Mouse (Mus musculus): Measurements from ENCODE around the gene Dpyd.
A peak's percentile ranks its signal among the peaks of the same experiment; 100 is the strongest.

The Dpyd gene

DNA sequence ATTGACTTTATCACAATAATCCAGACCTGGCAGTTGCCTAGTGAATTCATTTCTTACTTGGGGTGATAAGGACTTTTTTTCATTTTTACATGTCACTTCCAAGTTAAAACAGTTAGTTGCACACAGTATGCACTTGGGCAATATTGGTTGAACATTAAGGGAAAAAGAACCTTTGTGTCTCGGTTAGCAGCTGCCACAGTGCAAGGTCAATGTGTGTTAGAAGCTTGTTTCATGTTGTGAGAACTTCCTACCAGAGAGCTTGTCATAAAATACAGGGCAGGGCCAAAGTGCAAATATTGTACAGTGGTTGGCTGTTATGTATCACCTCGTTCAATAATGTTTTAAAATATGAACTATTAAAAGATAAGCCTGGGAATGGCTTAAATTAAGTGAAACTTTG lies 564.1 kb downstream of the Dpyd start:
- DNase-seq = no peak

DNA sequence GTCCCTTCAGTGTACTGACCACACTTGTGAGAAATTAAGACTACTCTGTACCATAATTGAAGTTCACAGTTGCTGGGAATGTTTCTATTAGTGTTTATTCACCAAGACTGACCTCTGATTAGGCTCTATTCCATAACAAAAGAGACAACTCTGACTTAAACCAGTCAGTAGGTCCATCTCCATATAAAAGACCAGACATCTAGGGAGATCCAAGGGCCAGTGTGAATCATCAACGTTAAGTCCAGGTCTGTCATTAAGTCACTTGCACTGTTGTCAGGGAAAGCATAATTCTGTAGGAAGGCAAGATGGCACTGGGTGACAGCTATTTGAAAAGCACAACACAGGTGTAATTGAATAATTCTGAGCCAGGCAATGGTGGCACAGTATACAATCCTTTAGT lies 566.1 kb downstream of the Dpyd start:
- no peak for DNase-seq

DNA sequence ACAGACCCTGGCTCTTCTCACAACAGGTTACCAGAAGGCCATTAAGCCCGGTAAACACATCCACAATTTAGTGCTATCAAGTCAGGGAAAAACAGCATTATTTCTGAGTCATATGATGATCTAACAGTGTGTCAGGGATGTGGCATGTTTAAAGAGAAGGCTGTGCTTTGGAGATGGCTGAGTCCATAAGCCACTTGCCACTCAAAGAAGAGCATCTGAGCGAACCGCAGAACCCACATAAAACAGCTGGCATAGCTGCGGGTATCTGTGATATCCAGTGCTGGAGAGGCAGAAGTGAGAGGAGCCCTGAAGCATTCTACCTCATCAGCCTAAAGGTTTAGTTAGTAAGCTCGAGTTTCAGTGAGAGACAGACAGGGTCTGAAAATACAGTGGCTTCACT lies 581.1 kb downstream of the Dpyd start:
- no peak for DNase-seq

DNA sequence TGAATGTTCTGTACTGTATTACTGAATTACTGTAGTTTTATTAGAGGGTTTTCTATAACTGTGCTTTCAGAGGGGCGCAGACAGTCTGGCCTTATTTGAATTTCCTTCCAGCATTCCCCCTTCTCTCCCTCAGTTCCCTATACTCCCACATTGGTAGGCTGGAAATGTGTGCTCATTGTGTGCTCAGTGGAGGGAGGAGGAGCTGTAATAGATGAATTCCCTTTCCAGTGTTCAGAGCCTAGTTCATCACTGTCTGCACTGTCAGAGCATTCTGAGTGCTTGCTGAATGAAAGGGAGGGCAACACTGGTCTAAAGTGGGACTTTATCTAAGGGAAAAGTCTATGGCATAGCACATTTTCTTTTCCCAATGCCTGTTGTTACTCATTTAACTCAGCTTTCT lies 582.9 kb downstream of the Dpyd start:
- no peak for DNase-seq

DNA sequence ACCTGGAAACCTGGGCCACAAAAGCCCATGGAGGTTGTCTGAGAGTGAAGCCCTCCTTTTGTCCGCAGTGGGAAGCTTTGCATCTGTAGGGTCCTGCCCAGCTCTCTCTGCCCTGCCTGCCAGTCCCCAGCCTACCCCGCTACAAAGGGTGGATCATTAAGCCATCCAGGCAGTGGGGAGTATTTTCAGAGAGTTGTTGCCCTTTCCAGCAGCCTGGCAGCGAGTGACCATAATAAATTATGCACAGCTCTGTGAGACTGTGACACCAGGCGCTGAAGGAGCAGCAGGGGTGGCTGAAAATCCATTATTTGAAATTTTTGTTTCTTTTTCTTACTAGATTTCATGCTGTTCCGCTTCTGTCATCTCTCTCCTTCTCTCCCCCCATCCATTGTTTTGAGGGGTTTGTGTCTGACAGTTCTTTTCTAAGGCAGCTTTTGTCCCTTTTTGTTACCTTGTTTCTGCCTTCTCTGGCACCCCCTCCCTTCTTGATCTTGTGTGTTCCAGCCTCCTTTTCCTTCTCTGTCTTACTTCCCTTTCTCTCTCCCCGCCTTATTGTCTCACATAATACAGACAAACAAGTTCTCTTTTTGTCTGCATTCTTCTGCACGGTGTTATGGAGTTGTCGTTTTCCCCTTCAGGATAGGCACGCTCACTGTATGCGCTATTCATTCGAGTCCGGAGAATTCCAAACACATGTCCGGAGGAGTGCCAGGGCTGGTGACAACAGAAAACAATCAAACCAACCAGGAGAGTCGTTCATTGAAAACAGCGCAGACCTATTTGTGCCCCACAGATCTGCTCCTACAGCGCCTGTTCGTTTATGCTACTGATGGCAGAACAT lies 592.9 kb downstream of the Dpyd start:
- no peak for DNase-seq

DNA sequence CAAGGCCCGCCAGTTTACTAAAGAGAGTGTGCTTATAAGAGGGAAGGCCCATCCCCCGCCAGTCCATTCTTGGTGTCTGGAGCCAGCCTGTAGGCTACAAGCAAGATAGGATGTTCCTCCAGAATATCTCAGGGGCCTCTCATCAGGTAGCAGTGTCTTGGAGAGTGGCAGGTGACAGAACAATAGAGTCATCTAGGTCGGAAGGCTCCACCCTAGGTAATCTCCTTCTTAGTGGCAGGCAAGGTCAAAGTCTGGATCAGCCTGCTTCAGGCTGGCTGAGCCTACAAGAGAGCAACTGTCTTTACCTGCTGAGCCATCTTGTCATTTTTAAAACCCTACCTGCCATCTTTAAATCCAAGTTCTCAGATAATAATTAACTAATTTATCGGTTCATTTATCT lies 596.7 kb downstream of the Dpyd start:
- no peak for DNase-seq

DNA sequence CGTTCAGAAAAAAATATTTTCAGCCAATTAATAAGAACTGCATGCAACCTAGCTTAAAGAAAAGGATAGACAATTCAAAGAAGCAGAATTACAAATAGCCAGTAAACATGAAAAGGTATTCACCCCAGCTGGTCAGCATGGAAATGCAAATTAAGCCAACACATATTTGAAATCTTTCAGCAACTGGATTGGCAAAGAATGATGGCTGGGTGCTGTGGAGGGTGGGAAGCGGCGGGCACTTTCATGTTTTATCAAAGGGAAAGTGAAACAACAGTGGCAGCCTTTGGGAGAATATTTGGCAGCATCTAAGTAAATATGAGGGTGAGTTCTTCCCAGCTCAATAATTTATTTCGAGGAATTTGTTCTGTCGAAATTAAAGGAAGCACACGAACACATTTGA lies 603.8 kb downstream of the Dpyd start:
- DNase-seq = no peak

DNA sequence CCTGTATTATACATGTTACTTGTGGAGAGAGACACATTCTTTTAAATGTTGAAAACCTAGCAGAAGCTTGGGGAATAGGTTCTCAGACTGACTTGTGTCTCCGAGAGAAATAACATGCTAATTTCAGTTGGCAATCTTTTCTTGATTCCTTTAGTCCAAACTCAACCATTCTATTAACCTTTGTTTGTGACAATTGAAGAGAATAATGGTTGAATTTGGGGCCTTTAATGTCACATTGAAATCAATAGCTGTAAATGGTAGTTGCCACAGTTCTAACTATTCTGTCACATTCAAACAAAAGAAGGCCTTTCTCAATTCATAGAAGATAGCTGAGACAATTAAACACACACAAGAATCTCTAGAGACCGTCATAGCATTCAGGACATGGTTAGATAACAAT lies 606.2 kb downstream of the Dpyd start:
- no peak for DNase-seq

DNA sequence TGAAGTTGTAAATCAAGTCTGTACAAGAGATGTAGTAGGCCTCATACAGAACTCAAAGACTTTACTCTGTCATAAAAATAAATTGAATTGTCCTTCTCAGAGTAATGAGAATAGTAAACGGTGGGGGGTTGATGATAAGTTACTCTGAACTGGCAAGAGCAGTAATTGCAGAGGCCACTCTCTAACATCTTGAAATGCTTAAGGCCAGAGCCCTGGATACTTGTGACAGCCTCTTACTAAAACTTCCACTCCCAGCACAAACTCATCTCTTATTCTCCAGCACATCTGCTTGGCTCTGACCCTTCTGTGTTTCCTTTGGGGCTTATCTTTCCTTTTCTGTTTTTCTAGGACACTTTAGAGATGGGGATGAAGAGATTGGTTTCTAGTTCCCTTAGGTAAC lies 606.7 kb downstream of the Dpyd start:
- no peak for DNase-seq

DNA sequence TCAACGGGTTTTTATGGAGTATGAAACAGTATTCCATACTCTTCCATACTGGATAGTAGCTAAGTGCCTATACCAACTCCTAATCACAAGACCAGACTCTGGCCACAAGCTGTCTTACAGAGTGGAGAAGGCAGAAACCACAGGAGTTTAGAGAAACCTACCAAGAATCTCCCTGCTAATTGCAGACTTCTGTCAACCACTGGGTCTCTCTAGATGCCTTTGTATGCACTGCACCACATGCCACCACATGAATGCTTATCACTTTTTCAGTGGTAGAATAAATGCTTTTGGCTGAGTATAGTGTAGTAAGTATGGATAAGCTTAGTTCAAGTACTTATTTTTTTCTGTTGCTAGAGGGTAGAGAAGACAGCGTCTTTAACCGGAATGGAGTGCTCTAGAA lies 621.3 kb downstream of the Dpyd start:
- no peak for DNase-seq

DNA sequence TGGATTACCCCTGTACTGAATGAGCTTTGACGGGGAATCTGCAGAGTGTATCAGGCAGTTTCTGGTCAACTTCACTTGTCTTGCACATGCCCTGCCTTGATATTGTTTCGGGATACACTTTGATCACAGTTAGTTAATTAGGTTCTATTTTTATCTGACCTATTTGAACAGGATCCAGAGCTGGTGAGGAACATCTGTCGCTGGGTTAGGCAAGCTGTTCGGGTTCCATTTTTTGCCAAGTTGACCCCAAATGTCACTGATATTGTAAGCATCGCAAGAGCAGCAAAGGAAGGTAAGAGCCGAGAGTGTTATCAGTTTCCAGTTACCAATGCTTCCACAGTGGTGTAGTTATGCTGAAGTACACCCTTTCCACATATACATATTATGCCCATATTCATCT lies 632.1 kb downstream of the Dpyd start:
- no peak for DNase-seq

DNA sequence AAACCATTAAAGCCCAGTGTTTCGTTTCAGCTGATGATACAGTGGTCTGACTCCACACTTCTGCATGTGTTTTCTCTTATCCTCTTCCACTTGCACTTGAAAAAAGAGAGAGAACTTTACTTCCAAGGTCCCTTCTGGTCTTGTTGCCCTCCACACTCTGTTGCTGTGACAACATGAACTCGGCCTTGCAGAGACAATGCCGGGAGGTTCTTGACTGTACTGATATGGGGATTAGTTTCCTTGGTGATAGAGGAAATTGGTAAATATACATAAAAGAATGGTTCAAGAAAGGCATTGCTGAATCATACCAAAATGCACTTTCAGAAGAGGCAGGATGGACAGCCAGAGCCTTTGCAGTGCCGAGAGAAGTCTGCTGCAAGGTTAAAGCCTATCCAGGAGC lies 633.7 kb downstream of the Dpyd start:
- DNase-seq = no peak

DNA sequence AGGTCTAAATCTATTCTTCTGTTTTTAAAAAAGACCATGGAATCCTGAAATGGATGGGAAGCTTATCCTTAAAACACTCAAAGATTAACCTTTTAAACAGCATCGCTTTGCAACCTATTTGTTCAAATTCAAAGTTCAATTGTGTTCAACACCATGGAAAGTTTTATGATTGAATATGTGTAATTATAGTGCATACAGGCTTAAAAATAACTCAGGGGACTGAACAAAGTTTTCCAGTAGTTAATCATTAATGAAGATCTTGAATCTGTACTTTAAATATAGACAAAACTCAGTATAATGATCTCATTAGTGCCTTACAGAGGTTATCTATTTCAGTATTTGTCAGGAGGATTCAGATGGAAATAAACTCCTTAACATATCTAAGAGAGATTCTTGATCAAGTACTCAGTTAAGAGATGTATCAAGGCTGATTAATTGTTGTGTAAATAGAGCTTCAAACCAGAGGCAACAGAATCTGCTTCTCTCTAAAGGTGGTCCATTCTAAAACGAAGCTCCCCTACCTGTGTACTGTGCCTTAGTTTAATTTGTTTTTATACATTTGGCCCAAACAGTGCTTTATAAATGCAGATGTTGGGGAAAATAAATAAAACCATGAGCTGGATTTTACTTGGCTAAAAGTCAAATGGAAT lies 659.0 kb downstream of the Dpyd start:
- no peak for DNase-seq

DNA sequence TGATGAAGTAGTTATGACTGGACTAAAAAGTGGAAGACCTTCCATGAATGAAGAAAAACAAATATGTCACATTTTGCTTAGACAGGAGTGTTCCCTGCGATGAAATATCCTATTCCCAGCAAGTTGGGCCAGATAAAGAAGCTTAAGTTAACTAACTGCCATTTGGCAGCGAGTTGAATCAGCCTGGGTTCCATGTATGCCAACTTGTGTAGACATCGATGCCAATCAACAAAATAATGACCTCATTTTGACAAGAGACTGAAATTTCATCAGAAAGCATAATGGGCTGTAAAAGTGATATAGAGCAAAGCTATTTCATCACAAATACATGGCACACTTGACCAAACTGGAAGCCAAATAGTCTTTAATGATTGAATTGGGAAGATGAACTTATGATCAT lies 681.3 kb downstream of the Dpyd start:
- no peak for DNase-seq

DNA sequence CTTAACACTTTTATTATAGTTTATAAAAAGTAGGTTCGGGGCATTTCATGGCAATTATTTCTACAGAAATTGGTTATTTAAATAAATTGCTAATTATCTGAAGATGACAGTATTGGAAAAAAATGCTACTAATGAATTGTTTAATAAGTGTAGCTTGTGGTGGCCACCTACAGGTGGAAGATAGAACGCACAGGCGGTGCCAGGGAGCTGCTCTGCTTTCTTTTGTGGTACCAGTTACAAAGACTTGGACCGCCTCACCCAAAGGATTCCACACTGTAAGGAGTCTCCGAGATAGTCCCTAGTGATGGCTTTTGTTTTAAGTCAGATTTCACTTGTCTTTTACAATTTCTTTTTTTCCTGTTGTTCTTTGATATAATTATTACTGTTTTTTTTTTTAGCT lies 694.6 kb downstream of the Dpyd start:
- DNase-seq = peak; percentile 4

DNA sequence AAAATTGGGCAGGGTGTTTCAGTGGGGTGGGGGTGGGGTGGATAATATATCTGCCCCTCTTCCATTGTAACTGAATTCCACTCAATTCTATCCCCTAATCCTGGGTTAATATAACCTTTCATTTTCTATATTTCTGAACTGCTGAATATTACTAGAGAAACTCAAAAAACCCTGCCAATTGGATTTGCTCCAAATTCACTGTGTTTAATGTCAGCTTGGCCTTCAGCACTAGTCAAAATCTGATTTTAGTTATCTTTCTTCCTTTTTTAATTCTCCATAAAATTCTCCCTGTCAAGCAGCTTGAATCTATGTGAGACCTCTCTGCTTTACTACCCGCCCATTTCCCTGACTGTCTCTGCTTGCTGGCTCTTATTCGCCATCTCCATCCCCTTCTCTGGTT lies 713.3 kb downstream of the Dpyd start:
- DNase-seq = no peak

DNA sequence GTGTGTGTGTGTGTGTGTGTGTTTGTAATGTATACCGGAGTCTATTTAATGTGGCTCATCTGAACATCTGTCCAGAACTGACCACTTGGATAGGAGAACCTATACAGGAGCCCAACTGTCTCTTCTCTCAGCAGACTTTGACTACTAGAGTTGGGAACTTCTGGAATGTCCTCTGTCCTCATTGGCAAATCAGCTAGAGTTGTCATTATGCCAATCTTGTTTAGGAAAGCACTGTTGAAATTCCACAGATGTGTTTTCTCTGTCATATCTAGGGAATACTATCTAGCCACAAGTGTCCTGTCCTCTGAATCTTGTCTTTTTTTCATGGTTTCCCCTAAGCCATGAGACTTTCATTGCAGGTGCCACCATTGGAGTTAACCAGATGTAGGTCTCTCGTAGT lies 718.7 kb downstream of the Dpyd start:
- DNase-seq = no peak

DNA sequence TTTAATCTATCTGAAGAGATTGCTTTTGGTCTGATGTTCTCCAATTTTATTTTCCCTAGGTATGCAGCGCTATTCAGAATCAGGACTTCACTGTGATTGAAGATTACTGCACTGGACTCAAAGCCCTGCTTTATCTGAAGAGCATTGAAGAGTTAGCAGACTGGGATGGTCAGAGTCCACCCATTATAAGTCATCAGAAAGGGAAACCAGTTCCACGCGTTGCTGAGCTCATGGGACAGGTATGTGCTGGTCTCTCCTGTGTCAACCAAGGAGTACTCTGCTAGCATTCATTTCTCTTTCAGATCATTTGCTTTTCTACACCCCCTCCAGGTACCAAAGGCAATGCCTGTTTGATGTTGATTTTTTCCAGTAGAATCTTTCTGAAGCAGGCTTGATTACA lies 752.8 kb downstream of the Dpyd start:
- no peak for DNase-seq

DNA sequence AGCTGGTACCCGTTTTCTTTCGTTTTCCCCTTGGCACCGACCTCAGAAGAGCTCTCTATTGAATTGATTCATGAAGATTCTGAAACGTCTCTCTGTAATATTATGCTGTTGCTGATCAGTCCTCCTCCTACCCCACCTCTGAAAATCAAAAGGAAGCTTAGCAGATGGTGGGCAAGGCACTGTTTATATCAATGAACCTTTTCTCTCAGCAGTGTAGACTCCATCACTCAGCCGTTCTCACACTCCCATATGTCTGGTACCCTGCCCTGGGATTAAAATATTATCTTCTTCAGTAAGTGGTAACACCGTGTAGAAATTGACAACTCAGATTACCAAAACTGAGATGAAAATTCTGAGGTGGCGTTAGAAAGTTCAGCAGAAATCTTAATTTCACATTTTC lies 767.1 kb downstream of the Dpyd start:
- no peak for DNase-seq

DNA sequence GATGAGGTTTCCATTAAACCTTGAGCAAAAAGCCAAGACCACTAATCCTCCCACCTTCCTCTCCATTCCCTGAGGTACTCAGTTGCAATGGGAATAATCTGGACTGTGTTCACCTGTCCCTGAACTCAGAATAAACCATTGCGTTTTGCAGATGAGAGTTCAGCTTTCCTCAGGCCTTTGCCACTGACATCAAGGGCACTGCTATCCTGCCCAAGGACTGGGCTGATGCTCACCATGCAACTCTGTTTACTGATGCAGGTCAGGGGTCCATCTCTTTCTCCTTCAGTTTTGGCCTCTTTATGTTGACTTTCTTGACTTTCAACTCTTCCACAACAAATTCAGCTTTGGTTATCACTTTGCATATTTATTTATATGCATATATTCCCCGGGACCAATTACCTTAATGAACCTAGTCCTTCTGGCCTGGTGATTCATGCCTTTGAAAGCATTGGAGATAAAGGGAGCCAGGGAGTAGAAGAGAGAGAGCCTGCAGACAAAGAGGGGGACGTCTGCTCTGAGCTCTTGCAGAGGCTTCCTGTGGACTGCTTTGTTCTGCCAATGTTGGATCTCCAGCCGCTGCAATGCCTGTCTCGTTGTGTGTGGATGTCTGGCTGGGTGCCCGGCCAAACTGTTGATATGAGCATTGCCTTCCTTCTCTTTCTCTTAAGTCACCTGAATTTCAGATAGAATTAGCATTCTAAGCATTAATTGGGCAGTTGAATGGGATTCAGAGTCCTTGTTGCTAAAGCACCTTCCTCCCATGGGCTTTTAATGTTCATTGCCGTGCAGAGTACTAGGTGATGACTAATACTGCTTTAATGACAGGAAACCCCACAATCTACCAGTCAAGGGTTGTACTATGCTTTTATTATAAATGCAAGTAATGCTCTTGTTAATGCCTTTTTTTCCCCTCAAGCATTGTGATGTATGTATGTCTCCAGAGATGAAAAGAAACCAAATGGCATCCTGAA lies 771.7 kb downstream of the Dpyd start:
- DNase-seq = no peak

DNA sequence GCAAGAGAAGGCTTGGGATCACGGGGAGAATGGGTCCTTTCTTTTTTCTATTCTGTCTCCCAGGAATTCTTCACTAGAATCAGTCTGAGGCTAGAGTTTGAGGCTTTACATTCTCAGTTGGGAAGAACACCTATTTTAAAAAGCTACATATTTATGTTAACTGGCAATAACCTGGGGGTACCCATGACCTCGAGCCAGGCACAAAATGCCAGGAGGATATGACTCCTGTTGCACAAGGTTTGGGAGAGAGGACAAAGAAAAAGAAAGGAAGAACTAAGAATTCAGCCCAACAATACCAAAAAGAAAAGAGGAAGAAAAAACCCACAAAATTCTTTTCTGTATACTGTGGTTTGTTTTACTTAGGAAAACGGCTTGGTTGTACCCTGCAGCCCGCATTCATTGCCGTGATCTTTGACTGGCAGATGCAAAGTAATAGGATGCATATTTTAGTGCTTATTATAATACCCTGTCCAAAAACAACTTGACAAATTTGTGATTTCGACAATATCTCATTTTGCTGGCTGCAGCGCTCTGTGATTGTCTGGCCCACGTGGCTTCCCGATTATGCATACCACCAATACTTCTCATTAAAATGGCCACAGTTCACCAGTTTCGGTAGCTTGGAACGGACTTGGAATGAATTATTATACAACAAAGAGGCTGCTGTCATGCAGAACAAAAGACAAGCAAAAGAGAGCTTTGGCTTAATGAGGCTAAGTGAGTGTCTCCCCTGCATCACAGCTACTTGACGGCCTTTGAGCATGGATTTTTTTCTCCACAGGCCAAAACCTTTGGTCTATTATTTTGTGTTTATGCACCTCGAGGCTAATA lies 799.8 kb downstream of the Dpyd start:
- no peak for DNase-seq

DNA sequence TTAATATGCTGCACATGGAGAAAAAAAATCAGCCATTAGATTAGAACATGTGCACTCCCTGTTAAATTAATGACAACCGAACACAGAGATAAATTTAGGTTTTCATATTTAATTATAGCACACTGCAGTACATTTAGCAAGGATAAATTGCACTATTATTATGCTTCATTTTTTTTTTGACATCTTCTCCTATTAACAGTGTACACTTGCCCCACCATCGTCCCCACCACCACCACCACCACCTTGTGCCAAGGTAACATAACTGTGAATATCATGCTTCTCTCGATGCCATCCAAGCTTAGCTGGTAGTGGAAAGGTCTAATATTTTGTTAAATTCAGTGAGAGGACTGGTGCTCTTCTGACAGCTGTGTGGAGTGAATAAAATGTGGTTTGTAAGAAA lies 800.5 kb downstream of the Dpyd start:
- no peak for DNase-seq

DNA sequence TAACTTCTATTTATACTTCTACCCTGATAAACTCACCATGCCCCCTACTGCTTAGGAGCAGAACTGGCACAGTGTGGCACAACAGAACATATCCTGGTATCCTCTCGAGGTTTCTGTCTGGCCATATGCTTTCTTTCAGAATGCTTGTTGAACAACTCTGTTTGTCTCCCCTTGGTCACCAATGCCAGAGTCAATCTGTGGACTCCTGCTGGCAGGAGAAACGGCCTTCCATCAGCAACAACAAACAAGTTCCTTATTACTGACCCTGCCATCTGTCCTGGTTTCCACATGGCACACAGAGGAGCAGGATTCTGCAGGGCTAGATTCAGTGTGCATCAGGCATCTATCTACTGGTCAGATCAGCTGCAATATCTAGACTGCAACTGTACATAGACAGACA lies 807.0 kb downstream of the Dpyd start:
- no peak for DNase-seq
